8 mouse cellular contexts compared by ENCODE assay signal in the genomic region with DNA sequence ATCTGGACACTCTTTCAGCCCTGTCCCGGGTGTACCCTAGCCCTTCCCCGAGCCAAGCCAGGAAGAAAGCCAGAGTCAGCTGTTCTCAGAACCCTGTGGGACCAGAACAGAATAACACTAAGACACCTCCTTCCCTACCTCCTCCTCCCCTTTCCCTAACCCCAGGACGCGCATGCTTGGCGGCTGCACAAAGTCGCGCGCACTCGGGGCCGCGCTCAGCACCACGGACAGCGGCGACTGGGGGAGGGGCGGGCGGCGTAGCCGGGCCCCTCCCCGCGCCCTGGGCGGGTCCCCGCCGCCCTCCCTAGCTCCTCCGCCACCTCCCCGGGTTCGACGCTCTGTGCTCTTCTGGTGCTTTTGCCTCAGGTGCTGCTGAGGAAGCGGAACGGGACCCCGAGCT. TPM values are rescaled to one million over a fixed set of nuclear protein-coding genes. Genes with fewer than 3 reads are reported as not detected.
DNase-seq lines count a peak whose midpoint lies in the region; ATAC-seq lines count a peak whose summit lies in the region.

No protein-coding gene starts in this region.

- peak; percentile 90 for DNase-seq in adrenal gland, postnatal 14 days
- DNase-seq in cerebellum, adult 9-10 months = peak; percentile 87
- DNase-seq in left cerebral cortex, adult 8-10 months (ENCODE audit: low spot score in 2 of 2) = peak; percentile 53 to 68
- DNase-seq in lung, postnatal 25 days (ENCODE audit: low spot score) = peak; percentile 30
- DNase-seq in right cerebral cortex, postnatal 25 days = peak; percentile 85

- peak overlapping the region; percentile 82 for H3K9ac ChIP-seq in hindbrain, embryonic 16.5 days (ENCODE audit: low read depth, low read length)

- peaks cover 9% of the 10 kb centered on the region for H3K4me1 ChIP-seq in hindbrain, embryonic 16.5 days (ENCODE audit: control insufficient read depth, insufficient read depth, low read depth, low read length)

- H3K4me2 ChIP-seq in hindbrain, embryonic 16.5 days (ENCODE audit: low read length) = peak overlapping the region; percentile 72

- H3K4me3 ChIP-seq in hindbrain, embryonic 16.5 days (ENCODE audit: low read length) = peak overlapping the region; percentile 60

- ATAC-seq in frontal cortex, adult (ENCODE audit: low TSS enrichment) = peak; percentile 75
- peak; percentile 72 for ATAC-seq in hindbrain, embryonic 16.5 days
- no peak for ATAC-seq in megakaryocyte progenitor cell, adult 5-6 weeks (replicated peaks; ENCODE audit: poor library complexity)

- peak overlapping the region; percentile 85 for H3K27ac ChIP-seq in hindbrain, embryonic 16.5 days (ENCODE audit: low read depth, low read length)

- H3K36me3 ChIP-seq in hindbrain, embryonic 16.5 days (ENCODE audit: control insufficient read depth, insufficient read depth, low read length) = peaks cover 21% of the 10 kb centered on the region

- WGBS in hindbrain, embryonic 16.5 days = 1% methylated on average over 28 of the region's 30 CpGs

- H3K9me3 ChIP-seq in hindbrain, embryonic 16.5 days (ENCODE audit: control insufficient read depth, low read length) = no peaks in the 10 kb centered on the region

- no peaks in the 10 kb centered on the region for H3K27me3 ChIP-seq in hindbrain, embryonic 16.5 days (replicated peaks; ENCODE audit: control insufficient read depth, insufficient read depth, low read length)

RNA-seq across cellular contexts. Expression of gene Acd, which starts 7.3 kb away (rescaled TPM):
- total RNA-seq in adrenal gland, postnatal 14 days (2021) = 23.3 and 23.8 TPM in 2 replicates
- polyA plus RNA-seq in hindbrain, embryonic 16.5 days (2015; fragmentation: Nextera tagmentation; extraction: Ambion mirVana) = 91.7 and 96.4 TPM in 2 replicates
- total RNA-seq in left cerebral cortex, adult 8-10 months (2022) = 10 to 100 TPM; 49.0 to 53.8 (median 50.9) TPM
- total RNA-seq in megakaryocyte progenitor cell, adult 5-6 weeks (2015) = 40.1 and 56.7 TPM in 2 replicates
- total RNA-seq in megakaryocyte progenitor cell, adult 5-6 weeks (2017) = 21.4 and 28.1 TPM in 2 replicates

RNA-seq across cellular contexts. Expression of gene Pard6a, which starts 7.3 kb away (rescaled TPM):
- total RNA-seq in adrenal gland, postnatal 14 days (2021) = 10.6 and 11.0 TPM in 2 replicates
- polyA plus RNA-seq in hindbrain, embryonic 16.5 days (2015; fragmentation: Nextera tagmentation; extraction: Ambion mirVana) = 62.5 and 63.8 TPM in 2 replicates
- 10 to 100 TPM; 34.7 to 42.3 (median 39.2) TPM for total RNA-seq in left cerebral cortex, adult 8-10 months (2022)
- total RNA-seq in megakaryocyte progenitor cell, adult 5-6 weeks (2015) = 5.8 and 7.1 TPM in 2 replicates
- 16.2 and 23.9 TPM in 2 replicates for total RNA-seq in megakaryocyte progenitor cell, adult 5-6 weeks (2017)

RNA-seq across cellular contexts. Expression of gene Carmil2, which starts 7.6 kb away (rescaled TPM):
- total RNA-seq in adrenal gland, postnatal 14 days (2021) = 3.1 and 8.1 TPM in 2 replicates
- polyA plus RNA-seq in hindbrain, embryonic 16.5 days (2015; fragmentation: Nextera tagmentation; extraction: Ambion mirVana) = 22.0 and 22.1 TPM in 2 replicates
- total RNA-seq in left cerebral cortex, adult 8-10 months (2022) = 10 to 100 TPM; 57.2 to 62.8 (median 58.3) TPM
- total RNA-seq in megakaryocyte progenitor cell, adult 5-6 weeks (2015) = 2.2 and 3.4 TPM in 2 replicates
- 2.0 and 2.2 TPM in 2 replicates for total RNA-seq in megakaryocyte progenitor cell, adult 5-6 weeks (2017)

RNA-seq across cellular contexts. Expression of gene 4933405L10Rik, which starts 13.8 kb away (rescaled TPM):
- not detected in 2 replicates for total RNA-seq in adrenal gland, postnatal 14 days (2021)
- 0.15 and 0.24 TPM in 2 replicates for polyA plus RNA-seq in hindbrain, embryonic 16.5 days (2015; fragmentation: Nextera tagmentation; extraction: Ambion mirVana)
- total RNA-seq in left cerebral cortex, adult 8-10 months (2022) = under 1 TPM in 2 of 4 experiments, not detected in 2; 0.44 to 0.46 TPM
- total RNA-seq in megakaryocyte progenitor cell, adult 5-6 weeks (2015) = not detected in 2 replicates
- total RNA-seq in megakaryocyte progenitor cell, adult 5-6 weeks (2017) = not detected in 2 replicates

RNA-seq across cellular contexts. Expression of gene Enkd1, which starts 14.4 kb away (rescaled TPM):
- total RNA-seq in adrenal gland, postnatal 14 days (2021) = 5.4 and 6.0 TPM in 2 replicates
- polyA plus RNA-seq in hindbrain, embryonic 16.5 days (2015; fragmentation: Nextera tagmentation; extraction: Ambion mirVana) = 17.7 and 17.9 TPM in 2 replicates
- 10 to 100 TPM in 1 of 4 experiments, 1 to 10 TPM in 3; 9.0 to 11.2 (median 9.3) TPM for total RNA-seq in left cerebral cortex, adult 8-10 months (2022)
- 12.7 and 13.0 TPM in 2 replicates for total RNA-seq in megakaryocyte progenitor cell, adult 5-6 weeks (2015)
- total RNA-seq in megakaryocyte progenitor cell, adult 5-6 weeks (2017) = 10.4 and 13.9 TPM in 2 replicates

Comparison
In these comparisons a context has a peak if more than half of its experiments do, and no peak if none do; other contexts are left out.
1. DNase-seq: peak in every context shown above with its lines; median percentile 90 in adrenal gland, postnatal 14 days; 87 in cerebellum, adult 9-10 months; 85 in right cerebral cortex, postnatal 25 days; 60 in left cerebral cortex, adult 8-10 months; 30 in lung, postnatal 25 days.